Mouse (Mus musculus) liver, adult 2 months (tissue): Measurements from ENCODE around the gene Spg11. TPM values are rescaled to one million over a fixed set of nuclear protein-coding genes. Genes with fewer than 3 reads are reported as not detected.

Experiments used
- DNase-seq: peaks from one replicate; pipeline ENCODE4 v3.0.0-alpha.2; 2011; ENCODE audit warnings: low read depth, low spot score; ENCODE audit errors: extremely low read depth
- H3K27ac ChIP-seq: fragments of 200-500 bp; replicated peaks from 2 replicates; pipeline ENCODE4 v1.5.1; 2012; ENCODE audit warnings: low read depth, mild to moderate bottlenecking, control low read depth, inconsistent platforms, low read length; ENCODE audit not compliant: insufficient read depth
- H3K27me3 ChIP-seq: fragments of 200-500 bp; 2 replicates; pipeline ENCODE4 v1.6.1; 2012; ENCODE audit warnings: mild to moderate bottlenecking, moderate library complexity, low read length, inconsistent platforms; ENCODE audit not compliant: control insufficient read depth, insufficient read depth
- H3K36me3 ChIP-seq: fragments of 200-500 bp; 2 replicates; pipeline ENCODE4 v1.6.1; 2012; ENCODE audit warnings: low read length, inconsistent platforms; ENCODE audit not compliant: control insufficient read depth, insufficient read depth
- H3K4me1 ChIP-seq: fragments of 200-500 bp; 2 replicates; pipeline ENCODE4 v1.6.1; 2011; ENCODE audit warnings: low read length; ENCODE audit not compliant: control insufficient read depth, insufficient read depth
- H3K4me3 ChIP-seq: fragments of 200-500 bp; 2 replicates; pipeline ENCODE4 v1.5.1; 2011; ENCODE audit warnings: low read depth, mild to moderate bottlenecking, control low read depth, low read length, moderate library complexity; ENCODE audit not compliant: insufficient read depth
- H3K79me2 ChIP-seq: fragments of 200-500 bp; 2 replicates; pipeline ENCODE4 v1.6.1; 2012; ENCODE audit warnings: inconsistent platforms, mild to moderate bottlenecking, low read length, moderate library complexity; ENCODE audit not compliant: control insufficient read depth, insufficient read depth
- H3K9ac ChIP-seq: fragments of 200-500 bp; 2 replicates; pipeline ENCODE4 v1.6.1; 2012; ENCODE audit warnings: low read depth, mild to moderate bottlenecking, control low read depth, inconsistent platforms, low read length
- CTCF ChIP-seq: fragments of 200-500 bp; IDR thresholded peaks from 2 replicates; pipeline ENCODE4 v1.5.1; 2011; ENCODE audit warnings: low read depth, low read length, control low read depth
- POLR2A ChIP-seq: fragments of 200-500 bp; IDR thresholded peaks from 2 replicates; pipeline ENCODE4 v1.6.1; 2011; ENCODE audit warnings: low read length, control low read depth; ENCODE audit not compliant: insufficient read depth; ENCODE audit errors: extremely low read depth
- WGBS: fragments of 180-500 bp; shearing (Covaris S2); methylation state at CpG from one replicate; pipeline ENCODE4 v1.1.7; 2018; 5-methylcytosine and 5-hydroxymethylcytosine counted together
- polyA plus RNA-seq: library from polyadenylated mRNA; depleted of rRNA; stranded (reverse); fragments of >200 nt; gene quantifications from 2 replicates; pipeline ENCODE4 v1.2.3, GENCODE M21; 2012
- total RNA-seq: library from RNA; depleted of rRNA; stranded (reverse); fragments of >200 nt; gene quantifications from 2 replicates; pipeline ENCODE4 v1.2.3, GENCODE M21; 2014

Gene Spg11
- total and polyA plus RNA-seq, 2 experiments = 4.0 to 9.3 TPM

GRCm38 (mm10) chr2:122069144-122069912 lies 48.9 kb downstream of the Spg11 start:
- Histone ChIP-seq H3K4me1 (no peaks in the 10 kb centered on the region), H3K36me3 (peaks cover 27% of the 10 kb centered on the region), H3K9ac (no peak overlapping the region), H3K4me3 (no peak overlapping the region), H3K79me2 (no peaks in the 10 kb centered on the region), H3K27ac (no peak overlapping the region), H3K27me3 (no peaks in the 10 kb centered on the region)
- WGBS = 92% methylated on average over 6 of the region's 6 CpGs
- TF ChIP-seq POLR2A = no peak
- no peak for TF ChIP-seq CTCF
- DNase-seq = no peak

GRCm38 (mm10) chr2:122066241-122066640 lies 51.9 kb downstream of the Spg11 start:
- 85% methylated on average over 8 of the region's 8 CpGs for WGBS
- no peak overlapping the region for H3K9ac ChIP-seq
- DNase-seq = no peak
- no peaks in the 10 kb centered on the region for H3K4me1 ChIP-seq
- no peaks in the 10 kb centered on the region for H3K79me2 ChIP-seq
- H3K36me3 ChIP-seq = peaks cover 26% of the 10 kb centered on the region
- H3K4me3 ChIP-seq = no peak overlapping the region
- no peak overlapping the region for H3K27ac ChIP-seq
- TF ChIP-seq CTCF (no peak), POLR2A (no peak)
- H3K27me3 ChIP-seq = no peaks in the 10 kb centered on the region

DNA sequence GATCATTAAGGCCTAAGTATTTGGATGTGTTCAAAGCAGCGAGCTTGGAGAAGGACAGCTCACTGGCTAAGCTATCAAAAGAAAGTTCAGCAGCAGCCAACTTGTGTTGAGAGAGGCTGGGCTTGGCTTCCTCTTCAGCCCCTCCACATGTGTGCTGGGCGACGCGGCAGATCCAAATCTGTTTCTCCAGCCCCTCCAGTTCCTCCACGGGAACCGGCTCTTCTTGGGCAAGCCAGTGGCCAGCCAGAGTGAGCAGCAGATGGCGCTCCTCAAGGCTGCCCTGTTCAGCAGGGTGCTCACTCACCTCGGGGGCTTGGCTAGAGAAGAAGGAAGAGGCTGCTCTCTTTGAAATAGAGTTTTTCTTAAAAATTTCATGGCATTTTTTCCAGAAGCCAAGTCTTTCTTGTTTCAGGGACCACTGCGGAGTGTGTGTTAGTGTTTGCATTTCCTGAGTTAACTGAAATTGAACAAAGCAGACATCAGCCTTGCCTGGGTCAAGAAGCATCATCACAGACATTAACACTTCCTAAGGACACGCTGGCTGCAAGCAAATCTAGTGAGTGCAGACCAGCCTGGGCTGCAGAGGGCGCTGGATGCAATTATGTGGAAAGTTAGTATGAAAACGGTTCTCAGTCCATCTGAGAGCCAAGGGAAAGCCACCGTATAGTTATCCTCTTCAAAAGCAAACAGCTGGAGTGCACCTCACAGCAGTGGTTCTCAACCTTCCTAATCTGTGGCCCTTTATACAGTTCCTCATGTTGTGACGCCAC lies 52.8 kb downstream of the Spg11 start:
- Histone ChIP-seq H3K27ac (no peak overlapping the region), H3K9ac (no peak overlapping the region), H3K79me2 (no peaks in the 10 kb centered on the region), H3K36me3 (peaks cover 25% of the 10 kb centered on the region), H3K27me3 (no peaks in the 10 kb centered on the region), H3K4me3 (no peak overlapping the region), H3K4me1 (no peaks in the 10 kb centered on the region)
- 78% methylated on average over 14 of the region's 14 CpGs for WGBS
- no peak for DNase-seq
- TF ChIP-seq POLR2A = no peak
- TF ChIP-seq CTCF = peak; percentile 30; the same call in 1 of the 2 replicates

- H3K36me3 ChIP-seq = peaks cover 24% of the 10 kb centered on the region
- H3K9ac ChIP-seq = no peak overlapping the region
- peak; percentile 18 for DNase-seq
- H3K27ac ChIP-seq = no peak overlapping the region
- TF ChIP-seq CTCF (no peak), POLR2A (no peak)
- H3K27me3 ChIP-seq = no peaks in the 10 kb centered on the region
- H3K79me2 ChIP-seq = no peaks in the 10 kb centered on the region
- H3K4me1 ChIP-seq = no peaks in the 10 kb centered on the region
- H3K4me3 ChIP-seq = no peak overlapping the region
- 83% methylated on average over 11 of the region's 11 CpGs for WGBS
Observed at GRCm38 (mm10) chr2:122059365-122060115, 58.6 kb downstream of the Spg11 start.

DNA sequence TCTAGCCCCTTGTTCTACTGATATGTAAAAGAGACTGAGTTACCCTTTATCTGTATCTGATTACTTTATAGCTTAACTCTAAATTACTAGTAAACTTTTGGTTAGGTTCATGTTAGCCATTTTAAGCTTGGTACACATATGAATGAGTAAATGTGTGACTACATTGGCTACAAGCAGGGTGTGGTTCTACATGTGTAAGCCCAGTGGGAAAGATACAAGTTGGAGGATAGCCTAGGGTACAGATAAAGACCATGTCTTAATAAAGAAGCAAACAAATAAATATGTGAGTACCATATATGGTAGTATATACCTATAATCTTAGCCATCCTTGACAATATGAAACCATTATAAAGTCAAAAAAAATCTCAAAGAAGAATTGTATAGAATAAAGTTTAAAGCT lies 74.3 kb downstream of the Spg11 start:
- no peaks in the 10 kb centered on the region for H3K27me3 ChIP-seq
- DNase-seq = no peak
- no peak overlapping the region for H3K9ac ChIP-seq
- no peak overlapping the region for H3K27ac ChIP-seq
- no peaks in the 10 kb centered on the region; the same call in 1 of the 2 replicates for H3K79me2 ChIP-seq
- H3K4me1 ChIP-seq = no peaks in the 10 kb centered on the region
- H3K36me3 ChIP-seq = peaks cover 37% of the 10 kb centered on the region
- H3K4me3 ChIP-seq = no peak overlapping the region
- no peak for TF ChIP-seq CTCF
- no peak for TF ChIP-seq POLR2A
